Mouse (Mus musculus) cerebellum, adult 11-12 months (tissue): ENCODE results near the gene Cemip2.
"Not testable (repeated sequence)": the region's sequence is repeated elsewhere in the genome, so short reads cannot be mapped to it uniquely, and the experiment has no call there.

Source experiments
- DNase-seq: peaks from one replicate; pipeline ENCODE4 v3.0.0; 2022

Cemip2 gene

GRCm38 (mm10) chr19:21818021-21818725 lies 40.0 kb downstream of the Cemip2 start:
- DNase-seq, result no peak

GRCm38 (mm10) chr19:21819585-21819984 lies 41.4 kb downstream of the Cemip2 start:
- no peak for DNase-seq

- no peak for DNase-seq
Observed at GRCm38 (mm10) chr19:21820126-21820525, 42.0 kb downstream of the Cemip2 start.

GRCm38 (mm10) chr19:21821877-21822276 lies 43.7 kb downstream of the Cemip2 start:
- DNase-seq, result no peak

GRCm38 (mm10) chr19:21824146-21824545 lies 46.0 kb downstream of the Cemip2 start:
- no peak for DNase-seq

- DNase-seq, result no peak
Observed at GRCm38 (mm10) chr19:21825128-21825885, 47.2 kb downstream of the Cemip2 start.

- no peak for DNase-seq
Observed at GRCm38 (mm10) chr19:21833416-21833992, 55.4 kb downstream of the Cemip2 start.

GRCm38 (mm10) chr19:21834952-21835351 lies 56.8 kb downstream of the Cemip2 start:
- DNase-seq, result no peak

- no peak for DNase-seq
Observed at GRCm38 (mm10) chr19:21850721-21851120, 72.6 kb downstream of the Cemip2 start.

- no peak for DNase-seq
Observed at GRCm38 (mm10) chr19:21854526-21855228, 76.5 kb downstream of the Cemip2 start.

GRCm38 (mm10) chr19:21855421-21856128 lies 77.4 kb downstream of the Cemip2 start:
- DNase-seq, result no peak

- DNase-seq, result no peak
Observed at GRCm38 (mm10) chr19:21858846-21859521, 80.8 kb downstream of the Cemip2 start.

GRCm38 (mm10) chr19:21860132-21860531 lies 82.0 kb downstream of the Cemip2 start:
- DNase-seq, result no peak

GRCm38 (mm10) chr19:21860894-21861293 lies 82.8 kb downstream of the Cemip2 start:
- no peak for DNase-seq

- no peak for DNase-seq
Observed at GRCm38 (mm10) chr19:21862289-21862990, 84.3 kb downstream of the Cemip2 start.

- DNase-seq, result no peak
Observed at GRCm38 (mm10) chr19:21862991-21863931, 85.1 kb downstream of the Cemip2 start.

- DNase-seq, result no peak
Observed at GRCm38 (mm10) chr19:21865242-21866055, 87.3 kb downstream of the Cemip2 start.

- no peak for DNase-seq
Observed at GRCm38 (mm10) chr19:21866094-21866493, 88.0 kb downstream of the Cemip2 start.

- not testable (repeated sequence) for DNase-seq
Observed at GRCm38 (mm10) chr19:21866756-21867155, 88.6 kb downstream of the Cemip2 start.
